Mouse (Mus musculus) intestine, embryonic 16.5 days (tissue): ENCODE measurements at regions not wholly inside any gene's neighbourhood (a gene's known extent, or its start where the extent isn't known, plus 50 kb on each side); places are given as distances from the start of the nearest gene placed in this dataset.

Experiments
- ATAC-seq: fragments of 200-750 bp; cut with Nextera tagmentation; 2 replicates; pipeline ENCODE4 v1.8.0; 2017; ENCODE audit warnings: moderate TSS enrichment, moderate library complexity
- H3K27ac ChIP-seq: fragments of 300-500 bp; sonication (generic); 2 replicates; pipeline ENCODE4 v1.5.1; 2014; ENCODE audit warnings: mild to moderate bottlenecking, low read length
- H3K27me3 ChIP-seq: fragments of 300-500 bp; sonication (generic); replicated peaks from 2 replicates; pipeline ENCODE4 v1.6.1; 2014; ENCODE audit warnings: low read length, control low read depth, mixed read lengths; ENCODE audit not compliant: control insufficient read depth, insufficient read depth
- H3K36me3 ChIP-seq: fragments of 300-500 bp; sonication (generic); 2 replicates; pipeline ENCODE4 v1.6.1; 2014; ENCODE audit warnings: low read length, control low read depth; ENCODE audit not compliant: control insufficient read depth, insufficient read depth
- H3K4me1 ChIP-seq: fragments of 300-500 bp; sonication (generic); 2 replicates; pipeline ENCODE4 v1.6.1; 2014; ENCODE audit warnings: low read length, control low read depth, mixed read lengths; ENCODE audit not compliant: control insufficient read depth, insufficient read depth
- H3K4me2 ChIP-seq: fragments of 300-500 bp; sonication (generic); 2 replicates; pipeline ENCODE4 v1.6.1; 2014; ENCODE audit warnings: low read depth, low read length, control low read depth
- H3K4me3 ChIP-seq: fragments of 300-500 bp; sonication (generic); 2 replicates; pipeline ENCODE4 v1.5.1; 2014; ENCODE audit warnings: mild to moderate bottlenecking, low read length
- H3K9ac ChIP-seq: fragments of 300-500 bp; sonication (generic); 2 replicates; pipeline ENCODE4 v1.6.1; 2014; ENCODE audit warnings: low read depth, low read length
- H3K9me3 ChIP-seq: fragments of 300-500 bp; sonication (generic); 2 replicates; pipeline ENCODE4 v1.6.1; 2016; ENCODE audit warnings: low read length, control low read depth; ENCODE audit not compliant: control insufficient read depth
- WGBS: fragments of 180-500 bp; shearing (Covaris S2); extraction: QIAGEN DNeasy Blood & Tissue Kit; methylation state at CpG from one replicate; pipeline ENCODE4 v1.1.7; 2014; 5-methylcytosine and 5-hydroxymethylcytosine counted together

GRCm38 (mm10) chr7:125234911-125235310, 209.6 kb upstream of the Kdm8 start:
- Histone ChIP-seq H3K4me2 (no peak overlapping the region), H3K36me3 (no peaks in the 10 kb centered on the region), H3K9ac (no peak overlapping the region), H3K27me3 (no peaks in the 10 kb centered on the region), H3K4me3 (no peak overlapping the region), H3K9me3 (no peaks in the 10 kb centered on the region), H3K27ac (no peak overlapping the region), H3K4me1 (no peaks in the 10 kb centered on the region)
- no peak for ATAC-seq
- WGBS, result 61% methylated on average over 7 of the region's 7 CpGs

GRCm38 (mm10) chr7:125237026-125237425, 207.4 kb upstream of the Kdm8 start:
- no peaks in the 10 kb centered on the region for H3K27me3 ChIP-seq
- ATAC-seq, result no peak
- no peak overlapping the region for H3K4me3 ChIP-seq
- H3K27ac ChIP-seq, result no peak overlapping the region
- H3K9ac ChIP-seq, result no peak overlapping the region
- 80% methylated on average over 3 of the region's 3 CpGs for WGBS
- H3K9me3 ChIP-seq, result no peaks in the 10 kb centered on the region
- H3K36me3 ChIP-seq, result no peaks in the 10 kb centered on the region
- H3K4me2 ChIP-seq, result no peak overlapping the region
- no peaks in the 10 kb centered on the region for H3K4me1 ChIP-seq

- no peak overlapping the region for H3K9ac ChIP-seq
- H3K9me3 ChIP-seq, result no peaks in the 10 kb centered on the region
- H3K4me3 ChIP-seq, result no peak overlapping the region
- H3K27ac ChIP-seq, result no peak overlapping the region
- H3K4me2 ChIP-seq, result no peak overlapping the region
- no peaks in the 10 kb centered on the region for H3K4me1 ChIP-seq
- no peak for ATAC-seq
- WGBS, result 76% methylated on average over 3 of the region's 3 CpGs
- H3K36me3 ChIP-seq, result no peaks in the 10 kb centered on the region
- H3K27me3 ChIP-seq, result no peaks in the 10 kb centered on the region
These were observed 201.5 kb upstream of the Kdm8 start for GRCm38 (mm10) chr7:125243021-125243420.

DNA sequence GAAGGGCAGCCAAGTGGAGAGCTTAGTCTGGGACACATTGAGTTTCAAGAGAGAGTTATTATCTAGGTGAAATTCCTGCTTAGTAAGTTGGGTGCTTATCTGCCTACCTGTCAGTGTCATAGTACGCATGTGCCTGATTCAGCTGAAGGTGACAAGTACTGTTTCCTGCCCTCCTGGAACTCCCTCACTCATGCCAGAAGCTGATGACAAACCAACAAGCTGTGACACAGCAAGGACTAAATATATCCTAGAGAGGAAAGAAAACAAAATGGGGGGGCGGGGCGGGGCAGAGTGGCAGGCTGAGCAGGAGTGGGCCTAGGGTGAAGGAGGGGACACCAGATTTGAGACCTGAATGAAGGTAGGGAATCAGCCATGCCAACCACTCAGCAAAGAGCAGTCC, 196.1 kb upstream of the Kdm8 start:
- WGBS, result 91% methylated on average over 3 of the region's 3 CpGs
- H3K4me1 ChIP-seq, result no peaks in the 10 kb centered on the region
- H3K36me3 ChIP-seq, result no peaks in the 10 kb centered on the region
- no peak overlapping the region for H3K27ac ChIP-seq
- H3K4me3 ChIP-seq, result no peak overlapping the region
- H3K9me3 ChIP-seq, result no peaks in the 10 kb centered on the region
- H3K27me3 ChIP-seq, result no peaks in the 10 kb centered on the region
- H3K4me2 ChIP-seq, result no peak overlapping the region
- no peak for ATAC-seq
- H3K9ac ChIP-seq, result no peak overlapping the region

DNA sequence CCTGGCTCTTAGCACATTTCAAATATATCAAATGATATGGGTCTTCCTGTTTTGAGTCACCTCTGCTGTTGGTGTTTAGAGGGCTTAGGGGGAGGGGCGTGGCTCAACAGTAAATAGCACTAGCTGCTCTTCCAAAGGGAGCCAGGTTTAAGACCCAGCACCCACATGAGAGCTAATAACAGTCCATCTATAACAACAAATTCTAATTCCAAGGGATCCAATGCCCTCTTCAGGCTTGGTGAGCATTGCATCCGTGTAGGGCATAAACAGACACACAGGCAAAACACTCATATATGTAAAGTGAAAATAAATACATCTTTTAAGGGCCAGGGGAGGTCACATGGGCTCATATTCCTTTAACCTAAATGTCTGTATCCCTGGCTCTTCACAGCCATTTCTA, 194.1 kb upstream of the Kdm8 start:
- Histone ChIP-seq H3K9me3 (no peaks in the 10 kb centered on the region), H3K9ac (no peak overlapping the region), H3K4me3 (no peak overlapping the region), H3K4me1 (no peaks in the 10 kb centered on the region), H3K27ac (no peak overlapping the region), H3K36me3 (no peaks in the 10 kb centered on the region), H3K27me3 (no peaks in the 10 kb centered on the region), H3K4me2 (no peak overlapping the region)
- ATAC-seq, result no peak
- WGBS, result 70% methylated on average over 2 of the region's 2 CpGs

- no peak for ATAC-seq
- no peaks in the 10 kb centered on the region for H3K4me1 ChIP-seq
- H3K9ac ChIP-seq, result no peak overlapping the region
- no peaks in the 10 kb centered on the region for H3K9me3 ChIP-seq
- no peak overlapping the region for H3K4me3 ChIP-seq
- H3K4me2 ChIP-seq, result no peak overlapping the region
- no peaks in the 10 kb centered on the region for H3K36me3 ChIP-seq
- H3K27ac ChIP-seq, result no peak overlapping the region
- no peaks in the 10 kb centered on the region for H3K27me3 ChIP-seq
- 73% methylated on average over 6 of the region's 6 CpGs for WGBS
These were observed 193.4 kb upstream of the Kdm8 start for GRCm38 (mm10) chr7:125250970-125251585.

DNA sequence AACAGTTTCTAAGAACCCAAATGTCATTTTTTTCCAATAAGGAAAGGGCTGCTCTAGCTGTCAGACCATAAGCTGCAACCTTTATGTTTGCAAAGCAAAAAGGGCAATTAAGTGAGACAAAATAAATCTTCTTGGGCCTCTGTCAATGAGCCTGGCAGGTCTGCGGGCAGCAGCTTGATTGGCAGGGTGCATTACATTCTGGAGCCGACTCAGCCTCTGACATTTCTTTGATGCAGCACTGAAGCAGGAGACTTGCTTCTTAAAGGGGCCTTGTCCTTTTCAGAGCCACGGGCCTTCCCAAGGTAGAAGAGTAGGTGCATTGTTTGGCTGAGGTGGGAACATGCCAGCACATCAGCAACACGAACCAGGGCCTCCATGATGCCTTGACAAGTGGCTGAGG, 190.2 kb upstream of the Kdm8 start:
- H3K27me3 ChIP-seq, result no peaks in the 10 kb centered on the region
- WGBS, result 28% methylated on average over 4 of the region's 4 CpGs
- no peaks in the 10 kb centered on the region for H3K4me1 ChIP-seq
- H3K4me2 ChIP-seq, result no peak overlapping the region
- H3K4me3 ChIP-seq, result no peak overlapping the region
- ATAC-seq, result no peak
- H3K27ac ChIP-seq, result no peak overlapping the region
- H3K36me3 ChIP-seq, result no peaks in the 10 kb centered on the region
- H3K9ac ChIP-seq, result no peak overlapping the region
- no peaks in the 10 kb centered on the region for H3K9me3 ChIP-seq

DNA sequence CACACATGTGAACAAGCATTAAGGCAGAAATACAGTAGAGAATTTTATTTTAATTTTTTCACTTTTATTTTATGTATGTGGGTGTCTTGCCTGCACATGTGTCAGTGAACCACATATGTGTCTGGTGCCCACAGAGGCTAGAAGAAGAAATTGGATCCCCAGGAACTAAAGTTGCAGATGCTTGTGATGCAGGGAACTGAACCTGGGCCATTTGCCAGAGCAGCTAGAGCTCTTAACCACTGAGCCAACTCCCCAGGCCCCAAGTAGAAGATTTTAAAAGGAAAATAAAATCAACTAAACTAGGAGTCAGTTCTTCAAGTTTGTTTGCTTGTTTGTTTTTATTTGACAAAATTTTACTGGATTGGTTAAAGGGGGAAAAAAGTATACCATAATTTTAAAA, 185.5 kb upstream of the Kdm8 start:
- H3K4me1 ChIP-seq, result no peaks in the 10 kb centered on the region
- H3K4me3 ChIP-seq, result no peak overlapping the region
- ATAC-seq, result no peak
- H3K36me3 ChIP-seq, result no peaks in the 10 kb centered on the region
- H3K9me3 ChIP-seq, result no peaks in the 10 kb centered on the region
- H3K27me3 ChIP-seq, result no peaks in the 10 kb centered on the region
- no peak overlapping the region for H3K27ac ChIP-seq
- no peak overlapping the region for H3K4me2 ChIP-seq
- no peak overlapping the region for H3K9ac ChIP-seq

DNA sequence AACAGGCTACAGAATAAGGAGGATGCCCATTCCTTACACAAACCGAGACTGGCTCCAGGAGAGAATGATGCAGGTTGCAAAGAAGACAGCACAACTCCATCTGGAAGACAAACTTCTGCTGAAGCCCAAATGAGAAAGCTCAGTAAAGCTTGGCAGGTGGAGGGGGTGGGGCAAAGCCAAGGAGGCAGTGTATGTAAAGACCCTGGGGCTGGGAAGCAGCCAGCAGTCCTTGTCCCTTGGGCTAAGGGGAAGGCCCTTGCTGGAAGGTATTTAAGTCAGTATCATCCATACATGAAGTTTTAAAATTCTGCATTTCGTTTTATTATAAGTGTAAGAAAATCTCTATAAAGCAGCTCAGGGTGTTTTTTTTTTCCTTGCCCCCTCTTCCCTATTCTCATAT, 182.3 kb upstream of the Kdm8 start:
- no peak overlapping the region for H3K27ac ChIP-seq
- no peak overlapping the region for H3K9ac ChIP-seq
- no peak overlapping the region for H3K4me2 ChIP-seq
- H3K4me3 ChIP-seq, result no peak overlapping the region
- no peak for ATAC-seq
- 74% methylated on average over 2 of the region's 2 CpGs for WGBS
- no peaks in the 10 kb centered on the region for H3K9me3 ChIP-seq
- no peaks in the 10 kb centered on the region for H3K36me3 ChIP-seq
- H3K27me3 ChIP-seq, result no peaks in the 10 kb centered on the region
- H3K4me1 ChIP-seq, result no peaks in the 10 kb centered on the region

DNA sequence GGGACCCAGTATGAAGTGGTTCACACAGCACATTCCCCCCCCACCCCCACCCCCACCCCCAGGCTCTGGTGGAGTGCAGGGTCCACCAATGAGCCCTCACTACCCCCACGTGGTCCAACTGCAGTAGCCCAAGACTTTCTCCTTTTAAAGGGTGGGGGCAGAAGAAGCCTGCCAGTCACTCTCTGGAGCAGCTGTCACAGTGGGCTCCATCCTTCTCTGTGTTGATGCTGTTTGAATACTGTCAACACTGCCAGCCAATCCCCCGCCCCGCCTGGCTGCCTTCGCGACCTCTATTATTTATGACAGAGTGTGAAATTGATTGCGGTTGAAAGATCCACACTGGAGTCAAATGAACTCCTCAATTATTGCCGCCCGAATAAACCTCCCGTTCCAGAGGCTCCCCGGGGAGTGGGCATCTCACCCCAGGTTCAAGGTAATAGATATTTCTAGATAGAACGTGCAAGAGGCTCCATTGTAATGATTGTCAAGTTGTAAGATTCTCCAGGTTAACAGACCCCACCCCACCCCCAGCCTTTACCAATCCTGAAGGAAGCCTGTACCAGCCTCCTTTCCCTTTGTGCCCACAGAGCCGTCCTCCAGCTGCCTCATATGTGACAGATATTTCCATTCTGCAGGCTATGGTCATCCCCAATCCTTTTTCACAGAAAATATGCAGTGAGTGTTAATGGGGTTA, 181.7 kb upstream of the Kdm8 start:
- Histone ChIP-seq H3K9me3 (no peaks in the 10 kb centered on the region), H3K4me2 (no peak overlapping the region), H3K9ac (no peak overlapping the region), H3K4me3 (no peak overlapping the region), H3K4me1 (no peaks in the 10 kb centered on the region), H3K36me3 (no peaks in the 10 kb centered on the region), H3K27ac (no peak overlapping the region), H3K27me3 (no peaks in the 10 kb centered on the region)
- 53% methylated on average over 12 of the region's 12 CpGs for WGBS
- ATAC-seq, result no peak
